Mouse (Mus musculus) cerebellum, adult 2 months (tissue): ENCODE results near the gene Tex16. TPM values are rescaled to one million over a fixed set of nuclear protein-coding genes. Genes with fewer than 3 reads are reported as not detected.

Source experiments
- DNase-seq, 2 experiments: peaks; one replicate each; pipeline ENCODE4 v3.0.0; 2021
- H3K27ac ChIP-seq: fragments of 200-500 bp; 2 replicates; pipeline ENCODE4 v1.5.1; 2012; ENCODE audit warnings: low read length, control low read depth, inconsistent platforms; ENCODE audit not compliant: insufficient read depth
- H3K27me3 ChIP-seq: fragments of 200-500 bp; 2 replicates; pipeline ENCODE4 v1.6.1; 2012; ENCODE audit warnings: inconsistent platforms, mild to moderate bottlenecking, low read length, moderate library complexity; ENCODE audit not compliant: control insufficient read depth, insufficient read depth
- H3K4me1 ChIP-seq: fragments of 200-500 bp; 2 replicates; pipeline ENCODE4 v1.6.1; 2011; ENCODE audit warnings: low read length; ENCODE audit not compliant: control insufficient read depth, insufficient read depth
- H3K4me3 ChIP-seq: fragments of 200-500 bp; replicated peaks from 2 replicates; pipeline ENCODE3; 2011; ENCODE audit warnings: mild to moderate bottlenecking, low read depth, low read length, control low read depth; ENCODE audit not compliant: insufficient read depth
- CTCF ChIP-seq: fragments of 200-500 bp; IDR thresholded peaks from 2 replicates; pipeline ENCODE4 v1.5.1; 2011; ENCODE audit warnings: low read depth, mild to moderate bottlenecking, control low read depth, low read length, moderate library complexity, borderline replicate concordance; ENCODE audit not compliant: insufficient read depth
- POLR2A ChIP-seq: fragments of 200-500 bp; IDR thresholded peaks from 2 replicates; pipeline ENCODE4 v1.6.1; 2011; ENCODE audit warnings: low read length, control low read depth, borderline replicate concordance; ENCODE audit not compliant: insufficient read depth
- WGBS: fragments of 180-500 bp; shearing (Covaris S2); methylation state at CpG from one replicate; pipeline ENCODE4 v1.1.7; 2018; 5-methylcytosine and 5-hydroxymethylcytosine counted together
- polyA plus RNA-seq: library from polyadenylated mRNA; depleted of rRNA; stranded (reverse); fragments of >200 nt; gene quantifications from 2 replicates; pipeline ENCODE4 v1.2.3, GENCODE M21; 2012; rRNA removed

The Tex16 gene
- not detected in 2 replicates for polyA plus RNA-seq

DNA sequence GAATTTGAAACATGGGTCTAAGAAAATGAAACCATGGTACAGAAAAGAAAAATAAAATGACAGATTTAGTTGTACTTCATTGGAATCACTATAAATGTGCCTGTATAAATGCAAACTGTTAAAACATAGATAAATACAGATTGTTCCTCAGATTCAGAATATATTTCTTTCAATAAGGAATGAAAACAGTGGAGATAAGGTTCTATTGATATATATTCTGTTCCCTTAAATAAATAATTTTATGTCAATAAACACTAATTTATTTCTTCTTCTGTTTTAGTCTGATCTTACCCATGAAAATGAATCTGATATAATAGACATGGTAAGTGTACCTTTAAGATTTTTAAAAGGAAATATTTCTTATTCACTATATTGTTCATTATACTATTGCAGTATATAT is at the start of gene Tex16:
Tex16 (plus strand) TSS at position 301 of the 400 bp plus-strand sequence.
- no peak within 1 kb of the TSS for H3K27ac ChIP-seq
- no peak within 1 kb of the TSS for H3K4me3 ChIP-seq
- H3K27me3 ChIP-seq: no peaks in the 10 kb centered on the region
- TF ChIP-seq POLR2A: no peak
- TF ChIP-seq CTCF: no peak
- H3K4me1 ChIP-seq: no peaks in the 10 kb centered on the region
- no peak for DNase-seq

DNA sequence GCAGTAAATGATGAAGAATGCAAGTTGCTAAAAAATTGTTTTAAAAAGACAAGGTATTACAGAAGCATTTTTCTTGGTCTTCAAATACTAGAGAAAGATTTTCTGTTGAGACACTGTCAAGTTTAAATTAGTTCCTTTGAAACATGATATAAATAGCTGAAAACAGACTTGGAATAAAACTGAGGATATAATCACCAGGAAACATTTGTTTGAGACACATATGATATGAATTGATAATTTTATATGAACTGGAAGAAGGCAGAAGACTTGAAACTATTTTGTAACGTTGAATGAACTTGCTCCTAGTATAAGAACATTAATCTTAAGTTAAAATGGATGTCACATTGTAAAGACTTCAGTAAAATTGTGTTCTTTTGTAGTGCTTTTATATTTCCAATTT is 11.1 kb upstream of the Tex16 start:
- no peak overlapping the region for H3K4me3 ChIP-seq
- H3K4me1 ChIP-seq: no peaks in the 10 kb centered on the region

More for the DNA sequence above, 11.1 kb upstream of the Tex16 start:
- no peaks in the 10 kb centered on the region for H3K27me3 ChIP-seq
- 54% methylated on average over 1 of the region's 1 CpGs for WGBS
- DNase-seq: no peak
- TF ChIP-seq POLR2A (no peak), CTCF (no peak)
- H3K27ac ChIP-seq: no peak overlapping the region

Other genes with a start within 250 kb of the Tex16 start
- gene Gm45194, start 119.6 kb upstream of the Tex16 start, polyA plus RNA-seq: 0.08 TPM in 1 of 2 replicates, not detected in the other
- gene 4933403O08Rik, start 228.0 kb downstream of the Tex16 start, polyA plus RNA-seq: 0.10 TPM in 1 of 2 replicates, not detected in the other